Mouse (Mus musculus): Measurements from ENCODE around the gene Zgrf1. TPM values are rescaled to one million over a fixed set of nuclear protein-coding genes. Genes with fewer than 3 reads are reported as not detected.

The Zgrf1 gene
- polyA plus RNA-seq, 1 experiment from 2014 or later, result 1.1 TPM

DNA sequence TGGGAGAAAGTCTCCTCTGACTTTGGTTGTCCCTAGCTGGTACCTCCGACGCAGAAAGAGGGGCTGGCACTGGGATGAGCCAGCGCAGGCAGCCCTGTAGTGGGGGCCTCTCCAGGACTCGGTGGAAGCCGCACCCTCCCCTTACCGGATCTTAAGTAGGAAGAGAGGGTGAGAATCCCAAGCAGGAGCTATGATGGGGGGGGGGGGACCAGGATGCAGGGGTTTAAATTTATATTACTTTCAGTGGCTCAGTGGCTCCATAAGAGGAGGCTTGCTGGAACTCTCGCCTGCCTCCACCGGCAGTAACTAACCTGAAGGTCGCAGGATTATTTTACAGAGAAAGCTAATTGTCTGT, 74.6 kb downstream of the Zgrf1 start:
- 0 out of 2 replicates have a peak, but pooled peaks have one; percentile 16 for ATAC-seq
- WGBS, result 3% methylated on average over 9 of the region's 9 CpGs
- Histone ChIP-seq H3K9me3 (ENCODE audit: control insufficient read depth) (no peaks in the 10 kb centered on the region), H3K36me3 (ENCODE audit: control insufficient read depth, insufficient read depth) (no peaks in the 10 kb centered on the region), H3K4me1 (replicated peaks; ENCODE audit: control insufficient read depth, insufficient read depth, low read length) (peaks cover 3% of the 10 kb centered on the region; the same call in 1 of the 2 replicates), H3K4me2 (replicated peaks; ENCODE audit: low read depth) (no peak overlapping the region; the same call in 1 of the 2 replicates), H3K27ac (ENCODE audit: low read depth, low read length) (no peak overlapping the region), H3K4me3 (ENCODE audit: low read depth, low read length) (no peak overlapping the region), H3K27me3 (replicated peaks; ENCODE audit: control insufficient read depth, insufficient read depth, low read length) (peaks cover 86% of the 10 kb centered on the region), H3K9ac (ENCODE audit: low read depth, low read length) (no peak overlapping the region)
- TF ChIP-seq CTCF (IDR thresholded peaks at IDR 0.05; ENCODE audit: low read depth), result no peak

- Histone ChIP-seq H3K4me1 (replicated peaks; ENCODE audit: control insufficient read depth, insufficient read depth, low read length) (peaks cover 8% of the 10 kb centered on the region; the same call in 1 of the 2 replicates), H3K27me3 (replicated peaks; ENCODE audit: control insufficient read depth, insufficient read depth, low read length) (peaks cover 90% of the 10 kb centered on the region), H3K4me3 (ENCODE audit: low read depth, low read length) (no peak overlapping the region), H3K4me2 (replicated peaks; ENCODE audit: low read depth) (no peak overlapping the region; the same call in 1 of the 2 replicates), H3K9me3 (ENCODE audit: control insufficient read depth) (no peaks in the 10 kb centered on the region), H3K9ac (ENCODE audit: low read depth, low read length) (no peak overlapping the region), H3K27ac (ENCODE audit: low read depth, low read length) (no peak overlapping the region), H3K36me3 (ENCODE audit: control insufficient read depth, insufficient read depth) (no peaks in the 10 kb centered on the region)
- 3% methylated on average over 37 of the region's 37 CpGs for WGBS
- ATAC-seq, result no peak
- TF ChIP-seq CTCF (IDR thresholded peaks at IDR 0.05; ENCODE audit: low read depth), result no peak
Measured at GRCm38 (mm10) chr3:127628311-127629184, 75.3 kb downstream of the Zgrf1 start.

DNA sequence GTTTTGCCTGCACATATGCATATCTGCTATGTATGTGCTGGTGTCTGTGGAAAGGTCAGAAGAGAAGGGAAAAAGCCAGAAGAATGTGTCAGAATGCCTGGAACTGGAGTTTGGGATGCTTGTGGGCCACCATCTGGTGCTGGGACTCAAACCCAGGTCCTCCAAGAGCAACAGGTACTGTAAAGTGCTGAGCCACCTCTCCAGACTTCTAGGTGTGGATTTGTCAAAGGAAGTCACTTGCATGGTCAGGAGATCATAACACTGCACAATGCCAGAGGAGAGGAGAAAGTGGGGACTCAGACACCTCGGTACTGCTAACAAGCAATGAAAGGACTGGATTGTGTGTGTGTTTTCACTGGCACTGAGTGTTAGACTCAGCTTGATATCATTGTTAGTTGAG, 76.9 kb downstream of the Zgrf1 start:
- Histone ChIP-seq H3K36me3 (ENCODE audit: control insufficient read depth, insufficient read depth) (no peaks in the 10 kb centered on the region), H3K27ac (ENCODE audit: low read depth, low read length) (no peak overlapping the region), H3K9me3 (ENCODE audit: control insufficient read depth) (no peaks in the 10 kb centered on the region), H3K4me2 (replicated peaks; ENCODE audit: low read depth) (no peak overlapping the region), H3K4me1 (replicated peaks; ENCODE audit: control insufficient read depth, insufficient read depth, low read length) (peaks cover 8% of the 10 kb centered on the region; the same call in 1 of the 2 replicates), H3K4me3 (ENCODE audit: low read depth, low read length) (no peak overlapping the region), H3K9ac (ENCODE audit: low read depth, low read length) (no peak overlapping the region), H3K27me3 (replicated peaks; ENCODE audit: control insufficient read depth, insufficient read depth, low read length) (peaks cover 95% of the 10 kb centered on the region)
- 6% methylated on average over 1 of the region's 1 CpGs for whole genome bisulfite sequencing
- no peak for TF ChIP-seq CTCF (IDR thresholded peaks at IDR 0.05; ENCODE audit: low read depth)
- no peak for ATAC-seq

- H3K4me3 ChIP-seq (ENCODE audit: low read depth, low read length), result no peak overlapping the region
- H3K9me3 ChIP-seq (ENCODE audit: control insufficient read depth), result no peaks in the 10 kb centered on the region
- 6% methylated on average over 17 of the region's 17 CpGs for WGBS
- TF ChIP-seq CTCF (IDR thresholded peaks at IDR 0.05; ENCODE audit: low read depth), result no peak
- H3K36me3 ChIP-seq (ENCODE audit: control insufficient read depth, insufficient read depth), result no peaks in the 10 kb centered on the region
- no peak overlapping the region for H3K27ac ChIP-seq (ENCODE audit: low read depth, low read length)
- no peak overlapping the region for H3K9ac ChIP-seq (ENCODE audit: low read depth, low read length)
- H3K4me2 ChIP-seq (replicated peaks; ENCODE audit: low read depth), result no peak overlapping the region
- H3K4me1 ChIP-seq (replicated peaks; ENCODE audit: control insufficient read depth, insufficient read depth, low read length), result peaks cover 8% of the 10 kb centered on the region; the same call in 1 of the 2 replicates
- H3K27me3 ChIP-seq (replicated peaks; ENCODE audit: control insufficient read depth, insufficient read depth, low read length), result peaks cover 93% of the 10 kb centered on the region
- ATAC-seq, result no peak
Measured at GRCm38 (mm10) chr3:127630735-127631372, 77.6 kb downstream of the Zgrf1 start.

DNA sequence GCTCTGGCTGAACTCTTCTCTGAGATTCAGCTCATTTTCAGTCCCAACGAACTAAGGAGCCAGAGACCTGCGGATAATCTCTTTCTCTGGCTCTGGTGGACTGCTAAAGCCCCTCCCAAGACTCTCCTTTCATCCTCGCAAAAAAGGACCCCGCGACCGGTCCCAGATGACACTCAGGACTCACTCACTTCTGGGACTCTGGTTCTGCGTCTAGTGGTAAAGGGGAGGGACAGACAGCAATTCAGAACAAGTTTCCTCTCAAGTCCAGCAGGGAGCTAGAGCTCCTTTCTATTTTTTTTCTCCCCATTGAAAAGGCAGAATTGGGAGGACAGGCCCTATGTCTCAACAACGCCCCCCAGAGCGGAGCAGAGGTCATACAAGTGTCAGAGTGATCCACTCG, 78.3 kb downstream of the Zgrf1 start:
- WGBS, result 2% methylated on average over 10 of the region's 10 CpGs
- no peak overlapping the region for H3K27ac ChIP-seq (ENCODE audit: low read depth, low read length)
- no peaks in the 10 kb centered on the region for H3K9me3 ChIP-seq (ENCODE audit: control insufficient read depth)
- H3K36me3 ChIP-seq (ENCODE audit: control insufficient read depth, insufficient read depth), result no peaks in the 10 kb centered on the region
- no peak overlapping the region for H3K4me2 ChIP-seq (replicated peaks; ENCODE audit: low read depth)
- H3K9ac ChIP-seq (ENCODE audit: low read depth, low read length), result no peak overlapping the region
- H3K4me1 ChIP-seq (replicated peaks; ENCODE audit: control insufficient read depth, insufficient read depth, low read length), result peaks cover 8% of the 10 kb centered on the region; the same call in 1 of the 2 replicates
- no peak overlapping the region for H3K4me3 ChIP-seq (ENCODE audit: low read depth, low read length)
- H3K27me3 ChIP-seq (replicated peaks; ENCODE audit: control insufficient read depth, insufficient read depth, low read length), result peaks cover 93% of the 10 kb centered on the region
- no peak for TF ChIP-seq CTCF (IDR thresholded peaks at IDR 0.05; ENCODE audit: low read depth)
- ATAC-seq, result no peak

GRCm38 (mm10) chr3:127632531-127632930, 79.2 kb downstream of the Zgrf1 start:
- Histone ChIP-seq H3K36me3 (ENCODE audit: control insufficient read depth, insufficient read depth) (no peaks in the 10 kb centered on the region), H3K27me3 (replicated peaks; ENCODE audit: control insufficient read depth, insufficient read depth, low read length) (peaks cover 93% of the 10 kb centered on the region), H3K9ac (ENCODE audit: low read depth, low read length) (no peak overlapping the region), H3K4me2 (replicated peaks; ENCODE audit: low read depth) (peak overlapping the region; percentile 78), H3K27ac (ENCODE audit: low read depth, low read length) (no peak overlapping the region), H3K4me1 (replicated peaks; ENCODE audit: control insufficient read depth, insufficient read depth, low read length) (peaks cover 8% of the 10 kb centered on the region; the same call in 1 of the 2 replicates), H3K9me3 (ENCODE audit: control insufficient read depth) (no peaks in the 10 kb centered on the region), H3K4me3 (ENCODE audit: low read depth, low read length) (peak overlapping the region; percentile 46)
- WGBS, result under 1% methylated on average over 31 of the region's 32 CpGs
- TF ChIP-seq CTCF (IDR thresholded peaks at IDR 0.05; ENCODE audit: low read depth), result no peak
- no peak for ATAC-seq

Measured in intestine, postnatal 0 days (tissue).